Mouse (Mus musculus): ENCODE results near the gene Ctnnbl1. TPM values are rescaled to one million over a fixed set of nuclear protein-coding genes. Genes with fewer than 3 reads are reported as not detected.
A peak's percentile ranks its signal among the peaks of the same experiment; 100 is the strongest.

Ctnnbl1 gene
- polyA plus RNA-seq, 1 experiment from 2014 or later, result 54.7 TPM

- Histone ChIP-seq H3K27ac (ENCODE audit: low read length) (no peak overlapping the region), H3K4me1 (replicated peaks; ENCODE audit: control insufficient read depth, insufficient read depth, low read length) (0 out of 2 replicates have a peak, but pooled peaks cover 5% of the 10 kb centered on the region), H3K4me2 (ENCODE audit: low read depth, low read length) (no peak overlapping the region), H3K27me3 (ENCODE audit: control insufficient read depth, insufficient read depth, low read depth, low read length) (no peaks in the 10 kb centered on the region), H3K36me3 (ENCODE audit: control insufficient read depth, insufficient read depth, low read length) (no peaks in the 10 kb centered on the region), H3K9me3 (ENCODE audit: control insufficient read depth, low read length) (no peaks in the 10 kb centered on the region), H3K4me3 (ENCODE audit: low read length) (no peak overlapping the region), H3K9ac (ENCODE audit: low read length) (no peak overlapping the region)
- WGBS, result 39% methylated on average over 2 of the region's 2 CpGs
- ATAC-seq (ENCODE audit: low read depth), result peak; percentile 75
Measured at GRCm38 (mm10) chr2:157844746-157845145, 107.5 kb downstream of the Ctnnbl1 start.

GRCm38 (mm10) chr2:157845831-157846230, 108.6 kb downstream of the Ctnnbl1 start:
- Histone ChIP-seq H3K27me3 (ENCODE audit: control insufficient read depth, insufficient read depth, low read depth, low read length) (no peaks in the 10 kb centered on the region), H3K9me3 (ENCODE audit: control insufficient read depth, low read length) (no peaks in the 10 kb centered on the region), H3K27ac (ENCODE audit: low read length) (no peak overlapping the region), H3K9ac (ENCODE audit: low read length) (no peak overlapping the region), H3K4me1 (replicated peaks; ENCODE audit: control insufficient read depth, insufficient read depth, low read length) (0 out of 2 replicates have a peak, but pooled peaks cover 5% of the 10 kb centered on the region), H3K4me3 (ENCODE audit: low read length) (no peak overlapping the region), H3K4me2 (ENCODE audit: low read depth, low read length) (no peak overlapping the region), H3K36me3 (ENCODE audit: control insufficient read depth, insufficient read depth, low read length) (no peaks in the 10 kb centered on the region)
- ATAC-seq (ENCODE audit: low read depth), result no peak
- WGBS, result 89% methylated on average over 5 of the region's 5 CpGs

DNA sequence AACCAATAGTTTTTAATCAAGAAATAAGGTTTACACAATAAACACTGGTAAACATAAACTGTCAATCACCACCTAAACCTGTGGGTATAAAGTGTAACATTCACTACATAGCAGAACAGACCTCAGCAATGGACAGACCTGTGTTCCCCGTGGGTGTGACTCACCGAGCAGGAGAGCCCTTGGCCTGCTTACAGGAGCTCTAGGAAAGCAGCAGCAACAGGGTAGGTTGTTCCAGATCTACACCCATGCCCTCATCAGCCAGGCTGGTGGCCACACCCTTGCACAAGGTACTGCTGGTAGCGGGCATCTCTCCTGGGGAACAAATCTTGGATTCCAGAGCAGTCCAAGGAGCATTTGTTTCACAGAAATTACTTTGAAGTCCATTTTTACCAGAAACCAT, 115.9 kb downstream of the Ctnnbl1 start:
- ATAC-seq (ENCODE audit: low read depth), result no peak
- H3K27ac ChIP-seq (ENCODE audit: low read length), result no peak overlapping the region
- no peaks in the 10 kb centered on the region for H3K9me3 ChIP-seq (ENCODE audit: control insufficient read depth, low read length)
- H3K9ac ChIP-seq (ENCODE audit: low read length), result no peak overlapping the region
- no peaks in the 10 kb centered on the region for H3K4me1 ChIP-seq (replicated peaks; ENCODE audit: control insufficient read depth, insufficient read depth, low read length)
- no peak overlapping the region for H3K4me3 ChIP-seq (ENCODE audit: low read length)
- no peak overlapping the region for H3K4me2 ChIP-seq (ENCODE audit: low read depth, low read length)
- no peaks in the 10 kb centered on the region for H3K27me3 ChIP-seq (ENCODE audit: control insufficient read depth, insufficient read depth, low read depth, low read length)
- H3K36me3 ChIP-seq (ENCODE audit: control insufficient read depth, insufficient read depth, low read length), result no peaks in the 10 kb centered on the region
- 85% methylated on average over 3 of the region's 3 CpGs for WGBS

GRCm38 (mm10) chr2:157855814-157856213, 118.6 kb downstream of the Ctnnbl1 start:
- 75% methylated on average over 6 of the region's 6 CpGs for WGBS

DNA sequence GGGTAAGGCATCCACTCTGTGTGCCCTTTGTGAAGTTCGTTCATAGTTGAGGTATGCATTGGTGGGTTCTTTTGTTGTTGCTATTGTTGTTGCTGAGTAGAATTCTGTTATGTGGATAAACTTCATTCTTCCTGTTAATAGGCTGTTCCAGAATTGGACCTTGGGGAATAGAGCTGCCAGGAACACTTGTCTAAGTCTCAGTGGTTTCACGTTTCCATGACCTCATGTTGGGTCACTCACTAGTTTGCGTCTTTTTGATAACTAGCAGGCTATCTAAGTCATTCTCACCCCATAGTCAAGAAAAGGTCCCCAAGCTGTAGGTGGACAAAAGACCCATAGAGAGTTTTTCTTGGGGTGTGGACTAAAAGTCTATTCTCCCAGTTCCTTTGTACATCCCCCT, 120.3 kb downstream of the Ctnnbl1 start:
- Histone ChIP-seq H3K4me1 (replicated peaks; ENCODE audit: control insufficient read depth, insufficient read depth, low read length) (no peaks in the 10 kb centered on the region), H3K9me3 (ENCODE audit: control insufficient read depth, low read length) (no peaks in the 10 kb centered on the region), H3K27me3 (ENCODE audit: control insufficient read depth, insufficient read depth, low read depth, low read length) (no peaks in the 10 kb centered on the region), H3K9ac (ENCODE audit: low read length) (no peak overlapping the region), H3K27ac (ENCODE audit: low read length) (no peak overlapping the region), H3K4me2 (ENCODE audit: low read depth, low read length) (no peak overlapping the region), H3K4me3 (ENCODE audit: low read length) (no peak overlapping the region), H3K36me3 (ENCODE audit: control insufficient read depth, insufficient read depth, low read length) (no peaks in the 10 kb centered on the region)
- ATAC-seq (ENCODE audit: low read depth), result no peak
- 72% methylated on average over 3 of the region's 3 CpGs for WGBS

More at GRCm38 (mm10) chr2:157855814-157856213, 118.6 kb downstream of the Ctnnbl1 start:
- H3K27ac ChIP-seq (ENCODE audit: low read length), result no peak overlapping the region
- H3K36me3 ChIP-seq (ENCODE audit: control insufficient read depth, insufficient read depth, low read length), result no peaks in the 10 kb centered on the region
- no peak overlapping the region for H3K4me2 ChIP-seq (ENCODE audit: low read depth, low read length)
- no peak overlapping the region for H3K4me3 ChIP-seq (ENCODE audit: low read length)
- no peaks in the 10 kb centered on the region for H3K4me1 ChIP-seq (replicated peaks; ENCODE audit: control insufficient read depth, insufficient read depth, low read length)
- H3K27me3 ChIP-seq (ENCODE audit: control insufficient read depth, insufficient read depth, low read depth, low read length), result no peaks in the 10 kb centered on the region
- H3K9ac ChIP-seq (ENCODE audit: low read length), result no peak overlapping the region
- no peaks in the 10 kb centered on the region for H3K9me3 ChIP-seq (ENCODE audit: control insufficient read depth, low read length)
- no peak for ATAC-seq (ENCODE audit: low read depth)

GRCm38 (mm10) chr2:157858317-157858716, 121.1 kb downstream of the Ctnnbl1 start:
- Histone ChIP-seq H3K4me1 (replicated peaks; ENCODE audit: control insufficient read depth, insufficient read depth, low read length) (no peaks in the 10 kb centered on the region), H3K27me3 (ENCODE audit: control insufficient read depth, insufficient read depth, low read depth, low read length) (no peaks in the 10 kb centered on the region), H3K4me3 (ENCODE audit: low read length) (no peak overlapping the region), H3K9ac (ENCODE audit: low read length) (no peak overlapping the region), H3K4me2 (ENCODE audit: low read depth, low read length) (no peak overlapping the region), H3K36me3 (ENCODE audit: control insufficient read depth, insufficient read depth, low read length) (no peaks in the 10 kb centered on the region), H3K9me3 (ENCODE audit: control insufficient read depth, low read length) (no peaks in the 10 kb centered on the region), H3K27ac (ENCODE audit: low read length) (no peak overlapping the region)
- 71% methylated on average over 7 of the region's 7 CpGs for WGBS
- ATAC-seq (ENCODE audit: low read depth), result no peak

DNA sequence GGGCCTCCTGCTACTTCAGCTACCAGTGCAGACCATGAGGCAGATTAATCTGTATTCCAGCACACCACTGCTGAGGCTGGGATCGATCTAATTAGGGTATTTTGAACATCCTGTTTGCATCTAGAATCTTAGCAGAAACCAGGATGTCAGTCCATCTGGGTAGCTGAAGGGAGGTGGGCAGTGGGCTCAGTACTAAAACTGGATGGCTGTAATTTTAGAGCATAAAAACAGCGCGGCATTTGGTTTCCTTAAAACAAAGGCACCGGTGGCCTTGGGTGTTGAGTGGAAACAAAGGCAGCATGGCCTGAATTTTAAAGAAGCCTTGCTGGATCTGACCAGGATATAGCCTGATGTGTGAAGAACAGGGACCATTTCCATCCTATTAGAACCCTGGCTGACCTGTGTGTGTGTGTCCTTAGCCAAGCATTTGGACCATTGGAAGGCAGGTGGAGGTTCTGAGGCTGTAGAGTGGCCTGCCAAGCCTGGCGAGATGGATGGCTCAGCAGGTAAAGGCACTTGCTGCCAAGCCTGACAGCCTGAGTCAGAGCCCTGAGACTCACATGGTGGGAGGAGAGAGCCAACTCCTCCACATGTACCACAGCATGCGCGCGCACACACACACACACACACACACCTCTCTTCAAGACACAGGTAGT, 122.0 kb downstream of the Ctnnbl1 start:
- no peaks in the 10 kb centered on the region for H3K4me1 ChIP-seq (replicated peaks; ENCODE audit: control insufficient read depth, insufficient read depth, low read length)
- WGBS, result 84% methylated on average over 8 of the region's 8 CpGs
- no peaks in the 10 kb centered on the region for H3K27me3 ChIP-seq (ENCODE audit: control insufficient read depth, insufficient read depth, low read depth, low read length)
- no peak overlapping the region for H3K9ac ChIP-seq (ENCODE audit: low read length)
- no peak overlapping the region for H3K4me2 ChIP-seq (ENCODE audit: low read depth, low read length)
- no peak overlapping the region for H3K27ac ChIP-seq (ENCODE audit: low read length)
- ATAC-seq (ENCODE audit: low read depth), result no peak
- H3K4me3 ChIP-seq (ENCODE audit: low read length), result no peak overlapping the region
- no peaks in the 10 kb centered on the region for H3K9me3 ChIP-seq (ENCODE audit: control insufficient read depth, low read length)
- no peaks in the 10 kb centered on the region for H3K36me3 ChIP-seq (ENCODE audit: control insufficient read depth, insufficient read depth, low read length)

- H3K4me2 ChIP-seq (ENCODE audit: low read depth, low read length), result no peak overlapping the region
- H3K27ac ChIP-seq (ENCODE audit: low read length), result no peak overlapping the region
- H3K27me3 ChIP-seq (ENCODE audit: control insufficient read depth, insufficient read depth, low read depth, low read length), result no peaks in the 10 kb centered on the region
- H3K9ac ChIP-seq (ENCODE audit: low read length), result no peak overlapping the region
- no peak for ATAC-seq (ENCODE audit: low read depth)
- WGBS, result 51% methylated on average over 10 of the region's 10 CpGs
- no peaks in the 10 kb centered on the region for H3K9me3 ChIP-seq (ENCODE audit: control insufficient read depth, low read length)
- H3K4me1 ChIP-seq (replicated peaks; ENCODE audit: control insufficient read depth, insufficient read depth, low read length), result no peaks in the 10 kb centered on the region
- no peak overlapping the region for H3K4me3 ChIP-seq (ENCODE audit: low read length)
- H3K36me3 ChIP-seq (ENCODE audit: control insufficient read depth, insufficient read depth, low read length), result no peaks in the 10 kb centered on the region
Measured at GRCm38 (mm10) chr2:157861273-157861944, 124.2 kb downstream of the Ctnnbl1 start.

GRCm38 (mm10) chr2:157862306-157862705, 125.1 kb downstream of the Ctnnbl1 start:
- H3K27ac ChIP-seq (ENCODE audit: low read length), result no peak overlapping the region
- H3K4me2 ChIP-seq (ENCODE audit: low read depth, low read length), result no peak overlapping the region
- H3K9ac ChIP-seq (ENCODE audit: low read length), result no peak overlapping the region
- no peak overlapping the region for H3K4me3 ChIP-seq (ENCODE audit: low read length)
- WGBS, result 76% methylated on average over 10 of the region's 10 CpGs
- no peaks in the 10 kb centered on the region for H3K9me3 ChIP-seq (ENCODE audit: control insufficient read depth, low read length)
- ATAC-seq (ENCODE audit: low read depth), result no peak
- no peaks in the 10 kb centered on the region for H3K27me3 ChIP-seq (ENCODE audit: control insufficient read depth, insufficient read depth, low read depth, low read length)
- no peaks in the 10 kb centered on the region for H3K36me3 ChIP-seq (ENCODE audit: control insufficient read depth, insufficient read depth, low read length)
- H3K4me1 ChIP-seq (replicated peaks; ENCODE audit: control insufficient read depth, insufficient read depth, low read length), result no peaks in the 10 kb centered on the region

All from lung, embryonic 16.5 days (tissue).